Mouse (Mus musculus): ENCODE data around the gene Katna1.

Katna1 gene

DNA sequence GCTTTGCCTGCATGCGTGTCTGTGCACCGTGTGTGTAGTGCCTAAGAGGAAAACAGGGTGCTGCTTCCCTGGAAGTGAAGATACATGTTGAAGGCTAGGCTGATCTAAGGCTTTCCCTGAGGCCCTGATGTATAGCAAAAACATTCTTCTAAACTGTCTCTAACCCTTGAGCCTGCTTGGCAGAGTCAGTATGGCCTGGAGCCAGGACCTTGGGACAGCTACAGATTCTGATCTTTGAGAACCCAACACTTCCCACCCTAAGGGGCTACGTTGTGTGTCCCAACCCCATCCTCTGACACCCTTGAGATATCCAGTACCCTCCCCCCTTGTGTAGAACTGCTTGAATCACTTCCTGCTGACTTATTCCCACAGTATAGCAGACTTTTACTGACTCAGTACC is 52.6 kb downstream of the Katna1 start:
- in situ Hi-C loops (cut with MboI; ENCODE audit: low sequenced_read_pairs), result no loop called here

DNA sequence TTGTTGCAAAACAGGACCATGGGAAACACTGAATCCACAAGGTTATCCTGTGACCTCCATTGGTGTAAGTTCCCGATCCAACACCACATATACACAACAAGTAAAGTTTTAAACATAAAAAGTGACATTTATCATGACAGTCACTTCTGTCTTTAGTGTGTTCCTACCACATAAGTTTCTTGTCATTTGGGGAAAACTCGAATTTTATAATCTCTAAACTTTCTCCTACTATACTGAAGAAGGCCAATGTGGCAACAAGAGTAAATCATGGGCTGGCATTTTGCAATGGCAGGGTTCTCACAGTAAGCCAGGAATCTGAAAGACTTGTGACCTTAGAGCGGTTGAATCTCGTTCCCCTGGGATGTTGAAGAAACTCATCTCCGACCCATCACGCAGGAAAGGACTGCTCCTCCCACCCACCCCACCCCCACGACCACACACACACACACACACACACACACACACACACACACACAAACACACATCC is 54.0 kb downstream of the Katna1 start:
- in situ Hi-C loops (cut with MboI; ENCODE audit: low sequenced_read_pairs), result no loop called here

DNA sequence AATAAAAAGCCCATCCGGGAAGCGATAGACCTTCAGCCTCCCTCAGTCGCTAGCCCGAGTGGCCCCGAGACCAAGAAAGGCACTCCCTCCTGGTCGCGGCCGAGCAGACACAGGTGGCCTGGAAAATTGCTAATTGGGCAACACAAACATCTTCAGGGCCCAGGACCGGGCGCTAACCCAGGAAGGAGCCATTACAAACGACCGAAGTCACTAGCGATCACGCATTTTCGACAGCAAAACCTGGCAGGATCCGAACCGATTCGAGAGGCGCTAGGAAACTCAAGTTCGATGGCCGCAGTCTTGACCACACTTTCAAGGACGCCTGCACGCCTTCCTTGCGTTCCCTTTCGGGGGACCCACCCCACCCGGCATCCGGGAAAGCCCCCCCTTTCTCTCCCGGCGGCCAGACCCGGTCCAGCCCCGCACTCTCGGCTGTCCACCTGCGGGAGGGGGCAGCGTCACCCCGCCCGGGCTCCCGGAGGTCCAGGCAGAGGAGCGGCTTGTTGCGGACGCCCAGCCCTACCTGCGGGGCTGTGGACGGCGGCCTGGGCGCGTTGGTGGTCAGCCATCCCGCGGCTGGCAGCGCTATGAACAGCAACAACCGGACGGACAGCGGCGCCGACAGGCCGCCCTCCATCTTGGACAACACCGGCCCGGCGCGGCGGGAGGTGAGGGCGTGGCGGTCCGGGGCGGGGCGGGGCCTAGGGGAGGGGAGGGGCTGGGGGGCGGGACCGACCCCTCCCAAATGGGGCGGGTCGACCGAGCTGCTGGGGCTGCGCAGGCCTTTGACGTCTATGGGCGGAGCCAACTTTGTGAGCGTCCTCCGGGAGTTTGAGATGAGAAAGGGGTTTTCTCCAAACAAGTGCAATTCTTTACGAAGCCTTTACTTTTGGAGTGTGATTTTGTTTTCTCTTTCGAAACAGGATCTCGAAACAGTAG is 54.7 kb downstream of the Katna1 start:
- in situ Hi-C loops (cut with MboI; ENCODE audit: low sequenced_read_pairs), result no loop called here

DNA sequence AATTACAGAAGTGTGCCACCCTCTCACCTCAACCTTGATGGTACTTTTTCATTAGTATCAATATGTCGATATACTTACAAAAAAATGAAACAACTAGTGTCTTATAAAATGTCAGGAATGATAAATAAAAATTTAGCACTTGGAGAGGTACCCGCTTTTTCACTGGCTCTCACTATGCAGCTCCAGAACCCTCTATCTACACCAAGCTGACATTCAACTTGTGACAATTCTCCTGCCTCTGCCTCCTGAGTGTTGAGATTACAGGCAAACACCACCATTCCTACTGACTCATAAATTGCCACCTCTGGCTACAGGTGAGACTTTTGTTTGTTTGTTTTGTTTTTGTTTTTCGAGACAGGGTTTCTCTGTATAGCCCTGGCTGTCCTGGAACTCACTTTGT is 55.4 kb downstream of the Katna1 start:
- in situ Hi-C loops (cut with MboI; ENCODE audit: low sequenced_read_pairs), result no loop called here

DNA sequence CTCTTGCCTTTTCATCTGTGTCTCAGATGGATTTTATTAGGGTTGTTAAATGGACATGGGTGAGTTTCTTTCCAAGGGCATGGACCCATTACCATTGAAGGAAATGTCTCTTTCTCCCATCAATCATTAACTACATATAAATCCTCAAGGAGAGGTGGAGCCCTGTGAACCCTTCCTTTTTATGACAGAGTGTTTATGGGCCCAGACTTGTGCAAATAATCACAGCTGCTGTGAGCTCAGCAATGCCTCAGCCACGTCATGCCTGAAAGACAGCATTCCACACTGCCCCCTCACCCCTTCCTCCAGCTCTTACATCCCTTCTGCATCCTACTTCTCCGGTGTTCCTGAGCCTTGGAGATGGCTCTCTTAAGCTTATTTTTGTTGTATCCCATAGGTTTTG is 61.5 kb downstream of the Katna1 start:
- in situ Hi-C loops (cut with MboI; ENCODE audit: low sequenced_read_pairs), result no loop called here

DNA sequence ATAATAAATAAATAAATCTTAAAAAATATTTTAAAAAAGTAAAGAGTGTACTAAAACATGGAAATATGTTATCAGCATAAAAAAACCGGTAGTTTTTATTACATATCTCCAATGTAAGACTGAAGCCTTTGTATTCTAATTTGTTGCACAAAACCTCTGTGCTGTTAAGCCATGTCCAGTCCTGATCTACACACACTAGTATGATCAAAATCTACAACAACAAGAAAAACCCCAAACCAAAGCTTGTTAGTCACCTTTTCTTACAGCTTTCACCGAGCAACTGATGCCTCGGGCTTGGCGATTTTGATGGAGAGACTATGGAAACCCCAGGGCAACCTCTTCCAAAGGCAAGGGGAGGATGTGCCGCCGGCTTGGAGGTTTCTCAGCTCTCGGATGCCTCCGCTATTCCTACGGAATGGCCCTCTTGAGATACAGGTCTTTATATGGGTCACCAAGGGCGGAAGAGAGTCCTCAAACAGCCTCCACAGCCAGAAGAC is 66.5 kb downstream of the Katna1 start:
- in situ Hi-C loops (cut with MboI; ENCODE audit: low sequenced_read_pairs), result no loop called here

DNA sequence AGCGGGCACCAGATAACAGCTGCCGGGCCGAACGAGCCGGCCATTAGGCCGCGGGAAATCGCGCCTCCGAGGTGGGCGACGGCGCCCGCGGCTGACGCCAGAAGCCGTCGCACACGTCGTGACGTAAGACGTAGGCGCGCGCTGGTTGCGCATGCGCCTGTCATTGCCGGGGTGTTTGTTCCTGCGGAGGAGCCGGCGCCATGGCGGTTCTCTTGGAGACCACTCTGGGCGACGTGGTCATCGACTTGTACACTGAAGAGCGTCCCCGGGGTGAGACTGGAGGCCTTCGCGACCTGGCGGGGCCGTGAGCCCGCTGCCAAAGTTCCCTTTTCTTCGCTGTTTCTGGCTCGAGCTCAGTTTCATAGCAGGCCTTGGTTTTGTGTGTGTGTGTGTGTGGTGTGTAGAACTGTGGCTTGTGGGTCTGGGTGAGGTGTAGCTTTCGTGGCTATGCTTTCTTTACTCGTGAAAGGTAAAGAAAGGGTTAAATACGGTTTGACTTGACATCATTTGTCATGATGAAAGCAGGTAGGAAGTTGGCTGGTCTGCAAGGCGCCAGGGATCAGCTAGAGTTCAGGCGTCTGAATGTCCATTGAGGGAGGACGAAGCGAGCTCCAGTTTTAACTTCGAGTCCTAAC is 67.1 kb downstream of the Katna1 start, which contains the start of the genes Ginm1 and Ppil4:
TSS of gene Ginm1 (minus strand) at position 74 of the 635 bp plus-strand sequence.
TSS of gene Ppil4 (plus strand) at position 141 of the 635 bp plus-strand sequence.
- in situ Hi-C loops (cut with MboI; ENCODE audit: low sequenced_read_pairs), result no loop called here

DNA sequence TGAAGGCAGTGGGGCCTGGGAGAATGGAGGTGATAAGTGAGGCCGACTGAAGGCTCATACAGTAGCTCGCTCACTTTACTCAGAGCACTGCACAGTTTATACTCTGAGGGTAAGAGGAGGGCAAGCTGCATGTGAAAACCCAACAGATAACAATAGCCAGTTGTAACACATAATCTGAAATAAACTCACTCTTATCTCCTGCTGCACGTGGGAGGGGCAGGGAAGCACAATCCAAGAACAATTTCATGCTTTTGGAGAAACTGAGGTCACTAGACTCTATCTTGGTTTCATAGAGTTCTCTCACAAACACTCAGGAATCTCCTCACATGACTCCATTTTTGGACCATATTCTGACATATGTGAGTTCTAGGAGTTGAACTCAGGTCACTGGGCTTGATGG is 75.5 kb downstream of the Katna1 start:
- in situ Hi-C loops (cut with MboI; ENCODE audit: low sequenced_read_pairs), result no loop called here

DNA sequence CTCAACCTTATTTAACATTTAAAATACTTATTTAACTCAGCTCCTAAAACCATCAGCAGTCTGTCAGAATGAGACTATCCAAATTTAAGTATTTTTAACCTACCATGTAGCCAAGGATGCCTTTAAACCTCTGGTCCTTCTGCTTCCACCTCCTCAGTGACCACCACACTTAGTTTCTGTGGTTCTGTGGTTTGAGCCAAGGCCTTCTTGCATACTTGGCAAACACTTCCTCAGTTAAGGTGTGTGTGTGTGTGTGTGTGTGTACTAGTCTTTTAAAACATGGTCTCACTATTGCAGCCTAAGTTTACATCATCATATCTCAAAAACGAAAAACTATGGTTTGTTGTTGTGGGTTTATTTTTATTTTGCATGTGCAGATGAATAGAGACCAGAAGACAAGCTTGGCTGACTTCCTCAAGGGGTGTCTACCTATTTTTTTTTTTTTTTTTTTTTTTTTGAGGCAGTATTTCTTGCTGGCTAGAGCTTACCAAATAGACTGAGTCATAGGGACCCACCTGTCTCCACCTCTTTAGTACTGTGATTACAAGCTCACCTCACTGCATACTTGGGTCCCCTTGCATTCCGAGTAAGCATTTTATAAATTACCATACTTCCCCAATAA is 76.8 kb downstream of the Katna1 start:
- in situ Hi-C loops (cut with MboI; ENCODE audit: low sequenced_read_pairs), result no loop called here

DNA sequence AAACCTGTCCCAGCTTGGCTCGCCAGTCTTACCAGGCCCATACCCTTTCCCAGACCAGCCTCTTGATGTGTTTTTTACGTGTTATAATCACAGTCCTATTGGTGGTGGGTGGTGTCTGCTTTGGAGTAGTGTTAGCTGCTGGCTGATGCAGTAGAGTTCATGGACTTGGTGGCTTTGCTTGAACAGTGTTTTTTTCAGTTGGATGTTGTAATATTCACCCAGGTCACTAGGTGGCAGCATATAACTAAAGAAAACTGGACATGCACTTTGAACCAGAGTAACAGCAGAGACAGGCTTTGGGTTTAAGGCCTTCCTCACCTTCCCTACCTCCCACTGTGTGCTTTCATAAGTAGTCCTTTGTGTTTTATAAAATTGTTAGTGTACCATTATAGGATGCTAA is 84.1 kb downstream of the Katna1 start:
- in situ Hi-C loops (cut with MboI; ENCODE audit: low sequenced_read_pairs), result loop anchor here (10.0 kb wide), 1 partner anchor 425 kb away; no protein-coding TSS in a partner anchor

Data from CH12F3 (cell line).